Mouse (Mus musculus) limb, embryonic 14.5 days (tissue): ENCODE measurements at regions not wholly inside any gene's neighbourhood (a gene's known extent, or its start where the extent isn't known, plus 50 kb on each side); places are given as distances from the start of the nearest gene placed in this dataset.

Experiments used
- ATAC-seq: fragments of 200-750 bp; cut with Nextera tagmentation; 2 replicates; pipeline ENCODE4 v1.8.0; 2017; ENCODE audit warnings: low read depth, moderate number of reproducible peaks, moderate TSS enrichment; ENCODE audit not compliant: low FRiP score
- DNase-seq: peaks from one replicate; pipeline ENCODE4 v3.0.0-alpha.2; 2015; ENCODE audit warnings: low spot score
- H3K27ac ChIP-seq: fragments of 300-500 bp; sonication (generic); replicated peaks from 2 replicates; pipeline ENCODE4 v1.5.1; 2014; ENCODE audit warnings: low read depth, mild to moderate bottlenecking, low read length, moderate library complexity, mixed read lengths
- H3K27me3 ChIP-seq: fragments of 300-500 bp; sonication (generic); 2 replicates; pipeline ENCODE4 v1.6.1; 2014; ENCODE audit warnings: low read length, mixed read lengths; ENCODE audit not compliant: control insufficient read depth, insufficient read depth
- H3K36me3 ChIP-seq: fragments of 300-500 bp; sonication (generic); 2 replicates; pipeline ENCODE4 v1.6.1; 2014; ENCODE audit warnings: mild to moderate bottlenecking, low read length, moderate library complexity, mixed read lengths; ENCODE audit not compliant: control insufficient read depth, insufficient read depth
- H3K4me1 ChIP-seq: fragments of 300-500 bp; sonication (generic); 2 replicates; pipeline ENCODE4 v1.6.1; 2014; ENCODE audit warnings: antibody characterized with exemption, low read length, mixed read lengths; ENCODE audit not compliant: control insufficient read depth, insufficient read depth
- H3K4me2 ChIP-seq: fragments of 300-500 bp; sonication (generic); replicated peaks from 2 replicates; pipeline ENCODE4 v1.6.1; 2014; ENCODE audit warnings: low read depth, mild to moderate bottlenecking, low read length, moderate library complexity; ENCODE audit not compliant: severe bottlenecking
- H3K4me3 ChIP-seq: fragments of 300-500 bp; sonication (generic); replicated peaks from 2 replicates; pipeline ENCODE4 v1.5.1; 2014; ENCODE audit warnings: low read length
- H3K9ac ChIP-seq: fragments of 300-500 bp; sonication (generic); 2 replicates; pipeline ENCODE4 v1.6.1; 2014; ENCODE audit warnings: mild to moderate bottlenecking, low read depth, low read length, moderate library complexity; ENCODE audit not compliant: severe bottlenecking
- H3K9me3 ChIP-seq: fragments of 300-500 bp; sonication (generic); 2 replicates; pipeline ENCODE4 v1.6.1; 2016; ENCODE audit warnings: low read length; ENCODE audit not compliant: control insufficient read depth
- POLR2A ChIP-seq: fragments of 200-500 bp; IDR thresholded peaks from 2 replicates; pipeline ENCODE4 v1.8.0; 2012; ENCODE audit warnings: inconsistent platforms, mild to moderate bottlenecking, moderate library complexity, borderline replicate concordance; ENCODE audit not compliant: insufficient read depth, insufficient read length; ENCODE audit errors: extremely low read depth
- WGBS: fragments of 180-500 bp; shearing (Covaris S2); extraction: QIAGEN DNeasy Blood & Tissue Kit; methylation state at CpG from one replicate; pipeline ENCODE4 v1.1.7; 2014; 5-methylcytosine and 5-hydroxymethylcytosine counted together

- H3K9me3 ChIP-seq, result no peaks in the 10 kb centered on the region
- 76% methylated on average over 1 of the region's 1 CpGs for WGBS
- DNase-seq, result no peak
- no peak for ATAC-seq
- no peaks in the 10 kb centered on the region for H3K27me3 ChIP-seq
- peaks cover under 1% of the 10 kb centered on the region for H3K4me1 ChIP-seq
- no peak overlapping the region for H3K4me3 ChIP-seq
- H3K27ac ChIP-seq, result no peak overlapping the region
- no peak overlapping the region for H3K4me2 ChIP-seq
- no peaks in the 10 kb centered on the region for H3K36me3 ChIP-seq
- H3K9ac ChIP-seq, result no peak overlapping the region
- TF ChIP-seq POLR2A, result no peak
Measured at GRCm38 (mm10) chr9:23151953-23152490, 70.9 kb upstream of the Bmper start.

GRCm38 (mm10) chr9:23156820-23157570 is 65.9 kb upstream of the Bmper start:
- H3K9me3 ChIP-seq, result no peaks in the 10 kb centered on the region
- H3K9ac ChIP-seq, result no peak overlapping the region
- H3K36me3 ChIP-seq, result no peaks in the 10 kb centered on the region
- no peak for ATAC-seq
- WGBS, result 46% methylated on average over 5 of the region's 5 CpGs
- no peak overlapping the region for H3K4me3 ChIP-seq
- no peak for DNase-seq
- no peaks in the 10 kb centered on the region for H3K27me3 ChIP-seq
- no peak for TF ChIP-seq POLR2A
- peaks cover 6% of the 10 kb centered on the region for H3K4me1 ChIP-seq
- H3K27ac ChIP-seq, result no peak overlapping the region
- H3K4me2 ChIP-seq, result no peak overlapping the region

- Histone ChIP-seq H3K4me1 (peaks cover 6% of the 10 kb centered on the region), H3K27me3 (no peaks in the 10 kb centered on the region), H3K36me3 (no peaks in the 10 kb centered on the region), H3K4me3 (no peak overlapping the region), H3K27ac (no peak overlapping the region), H3K9me3 (no peaks in the 10 kb centered on the region), H3K9ac (no peak overlapping the region), H3K4me2 (no peak overlapping the region)
- DNase-seq (no peak), ATAC-seq (no peak)
- 74% methylated on average over 1 of the region's 1 CpGs for WGBS
- no peak for TF ChIP-seq POLR2A
Measured at GRCm38 (mm10) chr9:23158499-23158898, 64.4 kb upstream of the Bmper start.

DNA sequence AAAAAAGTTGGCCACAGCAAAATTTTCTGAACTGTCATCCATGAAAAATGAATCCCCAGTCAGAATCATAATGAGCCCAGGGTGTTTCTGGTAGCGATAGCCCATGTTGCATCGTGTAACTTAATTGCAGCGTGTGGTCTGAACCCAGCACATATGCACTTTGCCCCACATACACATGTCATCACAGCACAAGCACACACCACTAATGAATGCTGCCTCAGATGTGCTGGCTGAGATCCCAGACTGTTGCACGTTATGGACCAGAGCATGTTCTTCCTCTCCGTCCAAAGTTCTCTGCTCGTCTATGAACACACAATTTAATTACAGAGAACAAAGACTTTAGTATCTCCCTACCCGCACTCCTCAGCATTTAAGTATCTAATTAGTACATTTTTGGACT is 61.5 kb upstream of the Bmper start:
- H3K4me3 ChIP-seq, result no peak overlapping the region
- no peak for DNase-seq
- 36% methylated on average over 7 of the region's 7 CpGs for WGBS
- peaks cover 6% of the 10 kb centered on the region for H3K4me1 ChIP-seq
- H3K9ac ChIP-seq, result no peak overlapping the region
- no peaks in the 10 kb centered on the region for H3K36me3 ChIP-seq
- ATAC-seq, result no peak
- no peak for TF ChIP-seq POLR2A
- H3K27ac ChIP-seq, result no peak overlapping the region
- H3K27me3 ChIP-seq, result no peaks in the 10 kb centered on the region
- H3K9me3 ChIP-seq, result no peaks in the 10 kb centered on the region
- H3K4me2 ChIP-seq, result no peak overlapping the region

DNA sequence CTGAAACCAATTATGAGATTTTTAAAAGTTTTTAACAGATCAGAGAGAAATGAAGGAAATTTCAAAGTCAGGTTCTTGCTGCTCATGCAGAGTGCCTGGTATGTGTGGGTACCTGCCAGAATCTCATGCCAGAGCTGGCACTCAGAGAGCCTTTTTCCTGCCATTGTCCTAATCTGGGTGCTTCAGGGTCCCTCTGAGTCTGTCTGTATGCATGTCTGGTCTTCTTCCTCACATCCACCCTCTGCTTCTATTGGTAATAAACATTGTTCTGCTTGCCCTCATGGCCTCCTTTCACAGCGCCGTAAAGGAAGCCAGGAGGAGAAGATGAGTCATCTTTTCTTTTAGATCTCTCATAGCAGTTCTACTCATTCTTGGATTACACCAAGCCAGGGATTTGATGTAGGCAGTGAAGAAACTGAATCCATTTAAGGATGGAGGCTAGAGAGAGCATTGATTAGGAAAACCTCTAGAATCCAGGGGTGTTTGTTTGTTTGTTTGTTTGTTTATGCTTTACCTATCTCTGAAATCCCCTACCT is 55.8 kb upstream of the Bmper start:
- TF ChIP-seq POLR2A, result no peak

GRCm38 (mm10) chr9:23167716-23168115 is 55.2 kb upstream of the Bmper start:
- H3K4me2 ChIP-seq, result no peak overlapping the region
- H3K9me3 ChIP-seq, result no peaks in the 10 kb centered on the region
- H3K9ac ChIP-seq, result no peak overlapping the region
- ATAC-seq (no peak), DNase-seq (no peak)
- TF ChIP-seq POLR2A, result no peak
- no peaks in the 10 kb centered on the region for H3K4me1 ChIP-seq
- 82% methylated on average over 4 of the region's 4 CpGs for WGBS
- H3K27me3 ChIP-seq, result no peaks in the 10 kb centered on the region
- H3K36me3 ChIP-seq, result no peaks in the 10 kb centered on the region
- H3K27ac ChIP-seq, result no peak overlapping the region
- H3K4me3 ChIP-seq, result no peak overlapping the region

More for the DNA sequence above, 55.8 kb upstream of the Bmper start:
- Histone ChIP-seq H3K27me3 (no peaks in the 10 kb centered on the region), H3K4me3 (no peak overlapping the region), H3K9me3 (no peaks in the 10 kb centered on the region), H3K4me2 (no peak overlapping the region), H3K4me1 (no peaks in the 10 kb centered on the region), H3K27ac (no peak overlapping the region), H3K36me3 (no peaks in the 10 kb centered on the region), H3K9ac (no peak overlapping the region)
- DNase-seq (no peak), ATAC-seq (no peak)
- WGBS, result 78% methylated on average over 2 of the region's 2 CpGs
